Comparison of ENCODE assay signal across 9 mouse cellular contexts in the genomic region with DNA sequence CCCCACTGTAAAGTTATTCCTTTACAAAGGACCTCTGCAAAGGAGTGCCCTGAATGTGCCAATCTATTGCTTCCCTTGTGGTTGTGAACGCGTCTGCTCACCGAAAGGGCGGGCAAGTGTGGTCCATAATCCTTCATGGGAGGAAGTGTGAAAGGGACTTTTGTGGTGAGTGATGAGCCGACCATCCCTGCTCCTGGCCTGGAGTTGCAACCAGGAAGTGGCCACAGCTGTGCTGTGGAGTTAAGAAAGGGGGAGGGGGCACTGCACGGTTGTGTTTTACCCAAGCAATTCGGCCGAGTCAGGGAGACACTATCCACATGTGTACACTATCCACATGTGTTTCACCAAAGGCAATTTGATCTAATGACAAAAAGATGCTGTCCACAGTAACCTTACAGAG. TPM values are rescaled to one million over a fixed set of nuclear protein-coding genes. Genes with fewer than 3 reads are reported as not detected.
DNase-seq lines count a peak whose midpoint lies in the region; ATAC-seq lines count a peak whose summit lies in the region.
"Had no signal": no experiment of that assay in that cellular context is flagged by ENCODE, and none has a peak within 500 bp of the region (broad histone marks: within the 10 kb centered on the region; RNA-seq: fewer than 3 reads in every experiment).

No protein-coding gene starts in this region.

- intact Hi-C loops in gastrocnemius, postnatal 36 days (cut with DNase I), result no loop called here

- ATAC-seq in megakaryocyte progenitor cell, adult 5-6 weeks (replicated peaks; ENCODE audit: poor library complexity), result peak; percentile 92

- peak; percentile 61 for DNase-seq in kidney, postnatal 10 days
- DNase-seq in kidney, postnatal 25 days, result no peak
- peak; percentile 13 for DNase-seq in c-Kit-positive CD71-negative TER-119-negative erythroid progenitor cells, embryonic 14.5 days (ENCODE audit: low read depth)
- DNase-seq in forelimb bud, embryonic 11.5 days (ENCODE audit: low read depth, low spot score), result peak; percentile 62
- no peak for DNase-seq in gastrocnemius, postnatal 36 days
- DNase-seq in spleen, postnatal 36 days (ENCODE audit: low spot score in 2 of 2), result no peak
- no peak for DNase-seq in yolk sac, embryonic 10.5 days (ENCODE audit: low spot score)
- DNase-seq: cerebellum, adult 18-20 months had no signal

RNA-seq across cellular contexts. Expression of gene Plpp3, which starts 49.8 kb away (rescaled TPM):
- 0.34 TPM in 1 of 2 replicates, not detected in the other for total RNA-seq in megakaryocyte progenitor cell, adult 5-6 weeks (2015)
- 0.14 TPM in 1 of 2 replicates, not detected in the other for total RNA-seq in megakaryocyte progenitor cell, adult 5-6 weeks (2017)
- 10 to 100 TPM; 43.9 to 45.4 TPM for total RNA-seq in gastrocnemius, postnatal 36 days (2021)

Comparison
In these comparisons a context has a peak if more than half of its experiments do, and no peak if none do; other contexts are left out.
1. DNase-seq: peak in kidney, postnatal 10 days (single experiment), c-Kit-positive CD71-negative TER-119-negative erythroid progenitor cells, embryonic 14.5 days (single experiment) and forelimb bud, embryonic 11.5 days (single experiment); none in kidney, postnatal 25 days (0 of 2), gastrocnemius, postnatal 36 days (0 of 2), spleen, postnatal 36 days (0 of 2) and yolk sac, embryonic 10.5 days (single experiment).
2. RNA of gene Plpp3, which starts 49.8 kb away (total RNA-seq): 43.9 to 45.4 TPM in gastrocnemius, postnatal 36 days; 0.14 to 0.34 TPM in megakaryocyte progenitor cell, adult 5-6 weeks; every median in the first group is over 10 times any median in the second.